Mouse (Mus musculus) kidney, adult 2 months (tissue): ENCODE results near the gene Xylt1.

Experiments used
- CTCF ChIP-seq: fragments of 200-500 bp; conservative IDR thresholded peaks from 2 replicates; pipeline ENCODE4 v1.5.1; 2011; ENCODE audit warnings: low read depth, mild to moderate bottlenecking, control low read depth, low read length, moderate library complexity, mixed read lengths; ENCODE audit not compliant: insufficient read depth, insufficient read length
- POLR2A ChIP-seq: fragments of 200-500 bp; IDR thresholded peaks from one replicate; pipeline ENCODE4 v1.6.1; 2011; ENCODE audit warnings: low read depth, low read length, control low read depth

- TF ChIP-seq POLR2A (no peak), CTCF (no peak)
Measured at GRCm38 (mm10) chr7:117512301-117512700, 131.5 kb downstream of the Xylt1 start.
